Mouse (Mus musculus) cerebellum, adult 8-10 months (tissue): ENCODE results near the gene Baz1a.
"Not testable (repeated sequence)": the region's sequence is repeated elsewhere in the genome, so short reads cannot be mapped to it uniquely, and the experiment has no call there.

ENCODE experiments used
- DNase-seq: peaks from one replicate; pipeline ENCODE4 v3.0.0; 2022

The Baz1a gene

DNA sequence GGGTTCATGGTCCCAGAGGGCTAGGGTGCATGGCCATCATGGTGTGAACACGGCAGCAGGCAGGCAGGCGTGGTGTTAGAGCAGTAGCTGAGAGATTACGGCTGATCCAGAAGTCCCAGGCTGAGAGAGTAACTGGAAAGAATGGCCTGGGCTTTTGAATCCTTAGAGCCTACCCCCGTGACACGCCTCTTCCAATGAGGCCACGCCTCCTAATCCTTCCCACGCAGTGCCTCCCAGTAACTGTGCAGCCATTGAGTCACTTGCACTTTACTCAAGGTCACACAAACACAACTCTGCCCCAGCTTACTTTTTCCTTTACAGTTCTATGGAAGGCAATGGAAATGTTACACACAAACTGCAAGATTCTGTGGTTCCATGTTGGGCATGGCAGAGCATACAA lies 8.1 kb downstream of the Baz1a start:
- DNase-seq = no peak

DNA sequence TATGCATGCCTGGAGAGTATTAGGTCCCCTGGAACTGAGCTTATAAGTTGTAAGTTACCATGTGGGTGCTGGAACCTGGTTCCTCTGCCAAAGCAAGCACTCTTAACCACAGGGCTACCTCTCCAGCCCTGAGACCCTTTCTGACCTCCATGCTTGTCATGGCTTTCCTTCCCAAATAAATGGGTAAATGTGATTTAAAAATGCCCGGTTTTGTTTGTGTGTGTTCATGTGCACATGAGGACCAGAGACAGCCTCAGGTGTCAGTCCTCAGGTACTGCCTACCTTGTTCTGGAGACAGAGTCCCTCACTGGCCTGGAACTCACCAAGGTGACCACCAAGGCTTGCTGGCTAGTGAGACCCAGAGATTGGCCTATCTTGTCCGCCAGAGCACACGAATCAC lies 9.8 kb downstream of the Baz1a start:
- DNase-seq = no peak

DNA sequence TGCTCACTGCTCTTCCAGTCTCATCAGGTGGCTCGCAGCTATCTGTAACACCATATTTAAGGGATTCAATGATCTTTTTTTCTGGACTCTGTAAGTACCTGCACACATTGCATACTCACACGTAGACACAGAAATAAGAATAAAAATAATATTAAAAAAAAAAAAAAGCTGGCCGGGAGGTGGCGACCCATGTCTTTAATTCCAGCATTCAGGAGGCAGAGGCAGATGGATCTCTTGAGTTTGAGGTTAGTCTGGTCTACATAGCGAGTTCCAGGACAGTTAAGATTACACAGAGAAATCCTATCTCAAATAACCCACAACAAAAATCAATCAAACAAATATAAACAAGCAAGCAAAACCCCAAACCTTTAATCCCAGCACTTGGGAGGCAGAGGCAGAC lies 10.3 kb downstream of the Baz1a start:
- DNase-seq = no peak

DNA sequence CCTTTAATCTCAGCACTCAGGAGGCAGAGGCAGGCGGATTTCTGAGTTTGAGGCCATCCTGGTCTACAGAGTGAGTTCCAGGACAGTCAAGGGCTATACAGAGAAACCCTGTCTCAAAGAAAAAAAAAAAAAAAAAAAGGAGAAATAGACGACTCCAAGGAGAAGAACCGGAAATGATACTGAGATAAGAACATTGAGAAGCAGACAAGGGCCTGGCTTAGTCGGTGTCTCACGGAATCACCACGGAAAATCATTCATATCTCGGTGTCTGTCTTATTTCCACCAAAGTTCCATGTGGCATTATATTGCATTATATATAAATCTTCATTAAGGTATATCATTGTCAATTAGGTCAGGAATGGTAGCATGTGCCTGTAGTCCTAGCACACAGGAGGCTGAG lies 11.6 kb downstream of the Baz1a start:
- DNase-seq = not testable (repeated sequence)

DNA sequence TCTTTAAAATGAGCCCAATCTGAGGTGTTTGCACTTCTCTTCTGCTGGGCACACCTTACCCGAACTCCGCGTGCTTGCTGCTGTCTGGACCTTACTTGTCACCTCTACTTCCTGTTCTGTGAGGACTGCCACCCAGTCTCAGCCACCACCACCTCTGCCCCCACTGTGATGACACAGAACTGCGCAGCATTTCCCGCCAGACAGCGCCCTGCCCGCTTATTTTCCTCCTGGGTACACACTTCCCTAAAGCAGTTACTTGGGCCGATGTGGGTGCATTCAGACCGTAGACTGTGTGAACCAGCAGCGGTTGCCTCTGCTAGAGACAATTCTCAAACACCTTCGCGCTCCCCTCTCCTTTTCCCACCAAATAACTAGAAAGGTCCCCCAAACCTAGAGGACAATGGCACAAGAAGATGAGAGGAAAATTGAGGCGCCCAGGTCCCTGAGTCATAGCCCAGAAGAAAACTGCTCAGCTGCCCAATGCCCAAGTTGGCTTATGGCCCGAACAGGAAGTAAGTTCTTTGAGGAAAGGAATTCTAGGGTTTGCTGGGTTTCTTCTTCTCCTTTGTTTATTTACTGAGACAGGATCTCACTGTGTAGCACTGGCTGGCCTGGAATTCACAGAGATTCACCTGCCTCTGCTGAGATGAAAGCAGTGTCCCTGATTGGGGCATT lies 15.0 kb downstream of the Baz1a start:
- no peak for DNase-seq

DNA sequence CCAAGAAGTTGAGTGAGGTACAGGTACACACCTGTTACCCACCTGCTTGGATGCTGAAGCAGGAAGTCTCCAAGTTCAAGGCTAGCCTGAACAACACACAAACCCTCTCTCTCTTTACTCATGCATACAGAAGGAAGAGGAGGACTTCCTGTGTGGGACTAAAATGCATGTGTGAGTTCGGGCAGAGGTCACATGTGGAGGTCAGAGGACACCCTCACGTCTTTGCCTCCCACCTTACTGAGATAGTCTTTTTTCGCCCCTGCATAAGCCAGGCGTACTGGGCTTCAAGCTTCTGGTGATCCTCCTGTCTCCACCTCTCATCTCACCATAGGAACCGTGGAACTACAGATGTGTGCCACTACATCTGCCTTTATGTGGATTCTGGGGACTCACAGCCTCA lies 15.7 kb downstream of the Baz1a start:
- no peak for DNase-seq

DNA sequence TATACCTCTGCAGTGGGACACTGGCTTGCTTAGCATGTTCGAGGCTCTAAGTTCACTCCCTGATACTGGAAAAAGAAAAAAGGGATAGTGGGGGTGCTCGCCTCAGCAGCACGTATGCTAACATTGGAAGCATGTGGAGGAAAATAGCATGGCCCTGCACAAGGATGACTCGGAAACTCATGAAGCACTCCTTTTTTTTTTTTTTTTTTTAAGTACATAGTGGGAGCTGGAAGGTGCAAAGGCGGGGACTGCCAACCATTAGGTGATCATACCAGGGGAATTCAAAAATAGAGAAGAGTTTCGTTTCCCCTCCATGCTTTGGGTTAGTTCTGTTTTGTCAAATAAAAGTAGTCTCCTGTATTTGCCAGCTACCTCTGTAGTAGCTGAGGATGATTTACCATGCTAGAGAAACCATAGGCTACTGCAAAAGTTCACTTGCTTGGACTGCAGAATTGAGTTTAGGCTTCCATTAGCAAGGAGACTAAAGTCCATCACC lies 17.1 kb downstream of the Baz1a start:
- DNase-seq = no peak

DNA sequence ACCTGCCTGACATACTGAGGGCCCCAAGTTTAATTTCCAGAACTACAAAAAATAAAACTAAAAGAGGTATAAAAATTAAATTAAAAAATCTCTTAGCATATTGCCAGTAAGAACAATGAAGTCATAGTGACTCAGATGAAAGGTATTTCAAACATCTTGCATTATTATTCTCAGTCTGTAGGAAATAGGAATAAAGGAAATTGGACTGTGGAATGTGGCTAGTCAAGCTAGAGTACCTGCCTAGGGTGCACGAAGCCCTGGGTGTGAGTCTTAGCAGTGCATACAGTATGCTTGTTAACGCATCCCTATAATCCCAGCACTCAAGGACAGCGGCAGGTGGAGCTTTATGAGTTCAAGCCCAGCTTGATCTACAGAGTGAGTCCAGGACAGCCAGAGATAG lies 18.2 kb downstream of the Baz1a start:
- DNase-seq = no peak

DNA sequence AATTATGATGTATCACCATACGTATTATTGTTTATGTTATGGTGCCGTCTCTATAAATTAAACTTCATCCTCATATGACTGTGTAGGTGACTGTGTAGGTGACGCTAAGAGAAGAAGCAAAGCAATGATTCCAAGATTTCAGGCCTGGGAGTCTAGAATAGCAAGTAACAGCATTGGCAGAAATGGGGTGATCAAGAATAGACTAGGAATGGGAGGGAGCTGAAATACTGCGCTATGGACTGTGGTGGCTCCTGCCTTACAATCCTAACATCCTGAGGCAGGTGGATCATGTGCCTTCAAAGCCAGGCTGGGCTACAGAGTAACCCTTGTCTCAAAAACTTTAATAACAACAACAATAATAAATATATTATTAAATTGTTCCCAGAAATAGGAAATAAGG lies 19.7 kb downstream of the Baz1a start:
- no peak for DNase-seq

DNA sequence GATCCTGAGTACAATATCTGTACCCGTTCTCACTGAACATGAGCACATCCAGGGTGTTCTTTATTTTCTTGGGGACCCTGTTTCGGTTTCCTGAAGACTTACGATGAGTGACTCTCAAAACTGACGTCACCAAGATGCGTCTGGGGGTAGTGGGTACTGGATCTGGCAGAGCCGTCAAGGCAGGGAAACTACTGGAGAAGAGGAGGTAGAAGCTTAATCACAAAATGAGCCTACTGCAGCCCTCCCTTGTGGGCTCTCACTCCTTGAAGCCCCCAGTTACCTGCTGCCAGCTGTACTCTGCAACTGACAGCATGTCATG lies 20.1 kb downstream of the Baz1a start:
- no peak for DNase-seq

DNA sequence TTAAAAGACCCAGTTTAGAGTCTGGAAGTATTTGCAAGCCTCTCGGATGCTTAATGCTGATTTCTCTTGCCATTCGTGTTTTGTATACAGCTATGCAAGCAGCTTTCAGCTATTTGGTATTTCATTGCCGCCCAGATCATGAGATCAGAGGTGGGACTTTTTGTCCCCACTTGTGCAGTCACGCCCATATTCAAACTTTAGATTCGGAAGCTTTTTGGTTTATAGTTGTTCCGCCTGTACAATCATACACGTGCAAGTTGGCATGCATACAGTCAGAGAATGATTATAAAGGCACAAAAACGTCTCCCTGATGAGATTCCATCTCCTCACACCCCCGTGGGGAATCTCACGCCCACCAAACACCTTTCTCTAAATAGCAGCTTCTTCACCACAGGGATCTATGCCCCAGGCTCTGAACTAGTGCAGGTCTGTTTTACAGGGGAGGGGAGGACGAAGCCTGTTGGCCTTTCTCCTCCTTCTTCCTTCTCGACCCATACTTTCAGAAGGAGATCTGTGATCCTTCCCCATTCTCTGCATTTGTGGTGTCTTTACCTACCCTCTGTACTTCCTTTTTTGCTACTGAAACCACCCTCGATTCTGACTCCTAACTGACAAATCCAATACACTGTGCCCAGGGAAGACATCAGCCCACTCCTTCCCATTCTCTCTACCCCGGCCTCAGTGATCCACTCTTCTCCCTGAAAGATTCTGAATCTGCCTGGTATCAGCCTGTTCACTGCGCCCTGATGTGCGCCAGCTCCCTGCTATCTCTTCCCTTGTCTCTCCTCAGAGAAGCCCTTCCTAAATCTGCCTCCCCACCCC lies 20.7 kb downstream of the Baz1a start:
- no peak for DNase-seq

DNA sequence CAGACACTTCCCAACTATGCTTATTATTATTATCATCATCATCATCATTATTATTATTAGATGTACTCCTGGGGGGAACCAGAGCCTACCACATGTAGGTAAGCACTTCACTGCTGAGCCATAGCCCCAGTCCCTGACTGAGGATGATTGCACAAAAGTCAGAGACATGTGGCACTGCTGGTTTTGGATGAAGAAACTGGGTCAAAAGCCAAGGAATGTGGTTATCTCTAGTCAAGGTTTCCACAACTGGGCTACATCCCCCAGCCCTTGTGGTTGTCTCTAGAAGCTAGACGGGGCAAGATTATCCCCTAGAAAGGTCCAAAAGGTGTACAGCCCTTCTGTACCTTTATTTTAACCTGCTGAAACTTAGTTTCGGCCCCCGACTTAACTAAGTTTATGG lies 21.3 kb downstream of the Baz1a start:
- DNase-seq = no peak

DNA sequence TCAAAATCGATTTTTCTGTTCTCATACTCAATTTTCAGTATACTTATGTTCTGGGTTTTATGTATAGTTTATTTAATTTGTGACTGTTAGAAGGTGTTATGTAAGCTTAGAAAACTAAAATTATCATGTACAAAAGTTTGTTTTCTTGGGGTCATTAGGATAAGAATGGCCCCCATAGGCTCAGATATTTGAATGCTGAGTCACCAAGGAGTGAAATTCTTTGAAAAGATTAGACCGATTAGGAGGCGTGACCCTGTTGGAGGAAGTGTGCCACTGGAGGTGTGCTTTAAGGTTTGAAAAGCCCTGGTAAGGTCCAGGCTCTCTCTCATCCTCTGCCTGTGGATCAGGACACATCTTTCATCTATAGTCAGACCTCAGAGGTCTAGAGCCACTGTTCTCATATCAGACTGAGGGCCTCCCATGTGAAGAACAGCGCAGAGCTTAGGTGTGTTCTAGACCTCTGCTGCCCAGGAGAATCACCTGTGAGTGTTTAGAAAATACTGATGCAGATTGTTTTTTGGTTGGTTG lies 25.8 kb downstream of the Baz1a start:
- DNase-seq = no peak

DNA sequence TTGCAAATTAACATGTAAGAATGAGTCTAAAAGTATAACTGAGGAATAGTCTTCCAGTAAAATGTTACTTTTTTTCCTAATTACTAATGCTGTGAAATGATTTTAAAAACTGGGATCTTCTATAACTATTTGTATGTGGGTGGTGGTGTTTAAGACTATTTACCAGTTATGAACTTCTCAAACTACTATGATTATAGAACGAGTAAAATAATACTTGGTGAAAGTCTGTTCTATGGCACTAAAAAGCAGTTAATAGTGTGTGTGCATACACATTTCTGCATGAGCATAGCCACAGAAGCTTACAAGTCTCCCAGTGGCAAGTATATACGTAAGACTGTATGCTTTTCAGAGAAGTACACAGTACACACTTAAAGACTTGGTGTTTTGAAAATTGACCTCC lies 27.0 kb downstream of the Baz1a start:
- no peak for DNase-seq

DNA sequence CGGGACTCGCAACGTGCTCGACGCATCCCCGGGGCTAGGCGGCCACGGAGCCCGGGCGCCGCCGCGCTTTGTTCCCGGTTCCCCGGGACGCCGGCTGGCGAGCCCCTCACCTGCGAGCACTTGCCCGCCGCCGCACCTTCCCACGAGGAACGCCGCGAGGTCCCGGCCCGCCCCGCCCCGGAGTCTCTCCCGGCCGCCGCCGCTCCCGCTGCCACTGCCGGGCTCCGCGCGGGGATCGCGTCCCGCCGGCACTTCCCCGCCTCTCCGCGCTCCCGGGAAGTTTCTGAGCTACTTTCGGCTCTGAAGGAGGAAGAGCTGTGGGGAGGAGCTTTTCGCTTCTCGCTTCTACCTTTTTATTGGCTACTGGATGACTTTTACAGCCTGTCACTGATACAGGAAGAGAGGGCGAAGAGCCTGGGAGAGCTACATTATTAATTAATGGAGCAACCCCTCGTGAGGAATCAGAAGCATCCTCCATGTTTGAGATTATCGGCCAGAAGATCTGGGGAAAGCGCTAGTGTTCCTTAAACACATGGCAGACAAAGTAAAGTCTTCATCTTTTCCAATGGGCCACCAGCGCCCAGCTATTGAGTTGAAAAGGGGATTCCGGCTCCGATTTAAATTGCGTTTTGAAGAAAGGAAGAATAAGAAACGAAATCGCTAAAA lies 28.0 kb downstream of the Baz1a start, which contains the start of gene Gm20403:
Gene Gm20403, minus strand, starts transcription at position 478 of the 666 bp plus-strand sequence.
- DNase-seq = peak; percentile 19

DNA sequence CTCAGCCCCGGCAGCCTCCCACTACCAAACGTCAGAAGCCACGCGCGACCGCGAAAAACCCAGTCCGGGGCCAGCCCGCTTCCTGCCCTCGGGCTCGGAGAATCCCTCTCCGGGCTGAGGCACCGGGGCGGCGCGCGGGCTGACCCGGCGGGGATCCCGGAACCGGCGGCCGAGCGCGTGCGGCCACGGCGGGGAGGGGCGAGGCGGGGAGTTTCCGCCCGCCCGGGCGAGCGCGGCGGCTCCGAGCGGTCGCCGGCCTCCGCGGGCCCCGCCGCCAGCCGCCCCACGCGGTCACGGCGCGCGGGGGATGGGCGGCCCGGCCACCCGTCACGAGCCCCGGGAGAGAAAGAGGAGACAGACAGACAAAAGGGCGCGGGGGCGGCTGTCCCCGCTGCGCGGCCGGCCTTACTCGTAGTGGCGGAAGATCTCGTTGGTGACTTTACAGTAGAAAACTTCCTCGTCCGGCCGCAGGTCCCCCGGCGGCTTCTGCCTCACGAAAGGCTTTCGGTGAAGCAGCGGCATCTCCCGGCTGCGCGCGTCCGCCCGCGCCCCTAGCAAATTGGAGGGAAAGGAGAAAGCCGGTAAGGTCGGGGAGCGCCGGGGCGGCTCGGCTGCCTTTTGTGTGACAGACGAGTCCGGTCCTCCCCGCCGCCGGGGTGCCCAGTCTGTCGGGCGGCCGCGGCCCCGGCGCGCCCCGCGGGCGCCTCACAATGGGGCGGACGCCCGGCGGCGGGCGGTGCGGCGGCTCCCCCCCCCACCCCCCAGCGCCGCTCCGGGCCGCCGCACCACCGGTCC lies 28.7 kb downstream of the Baz1a start:
- DNase-seq = peak; percentile 27

DNA sequence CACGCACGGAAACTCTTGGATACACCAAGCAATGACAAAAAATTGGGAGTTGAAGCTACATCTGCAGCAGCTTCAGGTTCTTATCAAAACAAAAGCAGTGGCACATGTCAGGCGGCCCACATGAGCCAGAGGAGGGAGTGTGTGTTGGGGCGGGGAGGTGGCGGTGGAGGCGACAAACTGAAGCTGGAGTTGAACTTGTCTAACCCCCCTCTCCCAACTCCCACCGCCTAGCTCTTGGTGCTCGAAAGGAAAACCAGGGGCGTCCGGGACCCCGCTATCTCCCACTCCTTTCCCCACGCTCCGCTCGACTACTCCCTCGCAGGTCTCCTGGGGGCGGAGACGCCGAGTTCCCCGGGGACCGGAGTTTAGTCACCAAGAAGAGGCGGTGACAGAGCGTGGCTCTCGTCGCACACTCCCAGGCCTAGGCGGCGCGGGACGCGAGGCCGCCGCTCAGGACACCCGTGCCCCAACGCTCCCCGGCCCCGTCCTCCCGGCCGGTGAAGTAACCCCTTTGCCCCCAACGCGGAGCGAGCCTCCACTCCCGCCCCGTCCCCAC lies 29.4 kb downstream of the Baz1a start:
- DNase-seq = peak; percentile 12

DNA sequence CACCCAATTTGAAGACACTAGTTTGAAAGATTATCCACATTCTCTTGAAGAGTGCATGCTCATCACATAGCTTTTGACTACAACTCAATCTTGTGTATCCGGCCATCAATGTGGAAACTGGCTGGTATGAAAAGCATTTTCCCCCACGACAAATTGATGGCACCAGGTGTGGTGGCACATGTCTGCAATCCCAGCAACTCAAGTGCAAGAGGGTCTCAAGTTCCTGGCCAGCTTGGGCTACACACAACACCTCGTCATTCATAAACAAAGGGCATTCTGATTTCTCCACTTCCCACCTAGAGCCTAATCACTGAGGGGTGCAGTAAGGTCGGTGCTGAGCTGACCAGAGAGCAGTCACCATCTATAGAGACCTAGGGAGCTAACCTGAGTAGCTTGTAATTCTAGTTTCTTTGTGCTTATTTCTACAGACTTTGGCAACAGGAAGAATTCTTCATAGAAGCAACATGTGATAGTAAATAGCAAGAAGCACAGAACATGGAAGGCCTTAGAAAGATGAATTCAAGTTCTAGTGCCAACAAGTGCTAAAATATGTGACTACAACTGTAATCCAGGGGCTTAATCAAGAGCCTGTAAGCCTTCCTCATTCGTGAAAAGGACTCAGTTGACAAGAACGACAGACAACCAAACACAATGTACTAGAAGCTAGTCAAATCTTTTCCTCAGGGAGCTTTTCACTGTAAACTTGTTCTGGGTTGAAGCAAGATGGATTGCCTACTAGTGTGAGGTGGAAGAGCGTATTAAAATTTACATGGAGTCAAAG lies 31.0 kb downstream of the Baz1a start:
- no peak for DNase-seq

DNA sequence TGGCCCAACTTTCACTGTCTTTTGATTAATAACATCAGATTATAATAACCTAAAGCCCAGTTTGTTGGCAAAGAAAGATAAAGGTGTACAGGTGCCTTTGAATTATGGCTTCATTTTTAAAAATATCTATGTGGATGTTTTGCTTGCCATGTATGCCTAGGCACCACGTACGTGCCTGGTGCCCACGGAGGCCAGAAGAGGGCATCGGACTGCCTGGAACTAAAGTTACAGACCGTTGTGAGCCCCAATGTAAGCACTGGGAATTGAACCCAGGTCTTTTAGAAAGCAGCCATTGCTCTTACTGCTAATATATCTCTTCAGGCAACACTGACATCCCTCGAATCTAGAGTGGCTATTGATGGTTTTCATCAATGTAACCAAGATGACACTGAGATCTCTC lies 32.2 kb downstream of the Baz1a start:
- DNase-seq = no peak

DNA sequence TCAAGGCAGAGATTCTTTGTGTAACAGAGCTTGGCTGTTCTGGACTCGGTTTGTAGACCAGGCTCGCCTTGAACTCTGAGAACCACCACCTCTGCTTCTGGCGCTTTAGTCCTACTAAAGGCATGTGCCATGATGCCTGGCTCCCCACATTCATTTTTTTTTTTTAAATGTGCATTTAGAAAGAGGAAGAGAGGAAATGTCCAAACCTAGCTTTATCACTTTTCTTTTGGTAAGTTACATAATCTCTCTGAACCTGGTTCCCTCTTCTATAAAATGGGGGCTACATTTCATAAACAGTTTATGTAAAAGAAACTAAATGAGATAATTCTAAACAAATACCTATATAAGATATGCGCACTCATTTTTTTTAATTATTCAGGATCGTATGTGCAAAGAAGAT lies 33.2 kb downstream of the Baz1a start:
- no peak for DNase-seq

DNA sequence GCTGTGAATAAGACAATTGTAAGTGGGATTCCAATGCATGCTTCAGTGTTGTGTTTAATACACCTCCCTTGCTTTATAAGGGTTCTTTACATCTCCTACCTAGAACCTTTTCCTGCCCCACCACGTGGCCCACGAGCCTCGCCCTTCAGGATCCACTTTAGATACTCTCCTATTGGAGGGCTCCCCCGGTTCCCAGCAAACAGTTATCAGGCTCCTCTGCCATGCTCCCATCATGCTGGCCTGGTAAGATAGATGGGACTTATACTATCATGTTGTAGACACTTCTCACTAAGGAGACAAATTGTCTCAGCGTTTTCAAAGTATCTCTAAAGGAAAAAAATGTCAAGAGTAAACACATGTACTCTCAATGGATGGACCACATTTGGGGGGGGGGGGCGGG lies 33.6 kb downstream of the Baz1a start:
- no peak for DNase-seq

DNA sequence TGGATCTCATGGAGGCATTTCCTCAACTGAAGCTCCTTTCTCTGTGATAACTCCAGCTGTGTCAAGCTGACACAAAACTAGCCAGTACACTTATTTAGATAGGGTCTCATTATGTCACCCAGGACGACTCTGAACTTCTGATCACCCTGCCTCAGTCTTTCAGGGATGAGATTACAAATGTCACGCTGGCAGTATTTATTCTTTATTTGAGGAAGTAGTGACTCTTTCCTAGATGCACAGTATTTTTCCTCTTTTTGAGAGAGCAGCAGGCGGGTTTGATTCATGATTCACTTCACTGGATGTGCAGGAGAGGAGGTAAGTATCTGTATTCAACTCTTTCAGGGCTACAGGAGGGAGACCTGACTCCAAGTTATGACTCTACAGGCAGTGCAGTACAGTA lies 45.1 kb downstream of the Baz1a start:
- no peak for DNase-seq
